Mouse (Mus musculus) brown adipose tissue, adult 24 weeks (tissue): Measurements from ENCODE around the gene Med1. TPM values are rescaled to one million over a fixed set of nuclear protein-coding genes. Genes with fewer than 3 reads are reported as not detected.
A peak's percentile ranks its signal among the peaks of the same experiment; 100 is the strongest.
"Not testable (repeated sequence)": the region's sequence is repeated elsewhere in the genome, so short reads cannot be mapped to it uniquely, and the experiment has no call there.

Experiments
- H3K27ac ChIP-seq: fragments of 200-500 bp; replicated peaks from 2 replicates; pipeline ENCODE4 v1.5.1; 2012; ENCODE audit warnings: low read depth, mild to moderate bottlenecking, low read length
- H3K4me1 ChIP-seq: fragments of 200-500 bp; 2 replicates; pipeline ENCODE4 v1.6.1; 2012; ENCODE audit warnings: low read length, mixed read lengths; ENCODE audit not compliant: control insufficient read depth, insufficient read depth, insufficient read length
- H3K4me3 ChIP-seq: fragments of 200-500 bp; 2 replicates; pipeline ENCODE4 v1.5.1; 2012; ENCODE audit warnings: low read depth, mild to moderate bottlenecking, low read length, moderate library complexity; ENCODE audit not compliant: insufficient read depth
- polyA plus RNA-seq: library from polyadenylated mRNA; stranded (reverse); fragments of >200 nt; gene quantifications from 2 replicates; pipeline ENCODE4 v1.2.4, GENCODE M21; 2012; ENCODE audit not compliant: missing spikeins, insufficient read depth, insufficient read length

Med1 gene
- 17.7 and 24.4 TPM in 2 replicates for polyA plus RNA-seq

DNA sequence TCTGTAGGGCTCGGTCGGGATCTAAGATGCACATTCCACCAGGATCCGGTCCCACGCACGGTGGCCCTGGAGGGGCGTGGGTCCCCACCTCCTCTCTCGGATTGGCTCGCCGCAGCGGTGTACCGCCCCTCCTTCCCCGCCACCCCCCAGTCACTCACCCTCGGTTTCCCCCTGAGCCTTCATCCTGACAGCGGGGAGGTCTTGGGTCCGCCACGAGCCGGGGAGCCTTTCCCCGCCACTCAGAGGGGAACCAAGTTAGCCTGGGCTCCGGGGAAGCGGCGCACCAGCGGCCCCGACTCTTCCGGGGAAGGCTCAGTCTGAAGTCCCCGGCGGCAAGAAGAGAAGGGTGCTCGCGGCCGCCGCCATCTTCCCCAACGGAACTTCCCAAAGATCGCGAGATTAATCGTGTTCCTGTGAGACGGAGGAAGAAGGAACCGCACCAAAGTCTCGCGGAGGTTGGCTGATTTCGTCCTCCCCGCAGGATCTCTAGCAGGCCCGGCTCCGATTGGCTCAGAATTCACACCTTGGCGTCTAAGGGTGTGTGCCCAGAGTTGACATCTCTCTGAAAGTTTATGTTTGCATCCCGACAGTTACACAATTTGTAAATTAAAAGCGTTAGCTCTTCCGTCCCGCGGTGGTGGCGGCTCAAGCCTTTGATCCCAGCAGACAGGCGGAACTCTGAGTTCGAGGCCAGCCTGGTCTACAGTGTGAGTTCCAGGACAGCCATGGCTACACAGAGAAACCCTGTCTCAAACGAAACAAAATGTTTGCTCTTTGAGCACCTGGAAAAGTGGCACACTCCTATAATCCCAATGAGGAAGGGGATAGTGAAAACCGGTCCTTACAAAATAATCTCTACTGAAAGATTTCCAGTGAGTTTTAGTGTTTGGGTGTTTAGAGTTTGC is at the start of gene Med1:
Gene Med1 (minus strand): TSS at position 393 of the 905 bp plus-strand sequence.
- peak within 1 kb of the TSS; percentile 67 for H3K27ac ChIP-seq
- H3K4me1 ChIP-seq = peaks cover 3% of the 10 kb centered on the region; the same call in 1 of the 2 replicates
- peak within 1 kb of the TSS; percentile 84 for H3K4me3 ChIP-seq

GRCm38 (mm10) chr11:98238995-98239394 is 45.9 kb upstream of the Med1 start:
- Histone ChIP-seq H3K27ac (no peak overlapping the region), H3K4me1 (no peaks in the 10 kb centered on the region), H3K4me3 (no peak overlapping the region)

DNA sequence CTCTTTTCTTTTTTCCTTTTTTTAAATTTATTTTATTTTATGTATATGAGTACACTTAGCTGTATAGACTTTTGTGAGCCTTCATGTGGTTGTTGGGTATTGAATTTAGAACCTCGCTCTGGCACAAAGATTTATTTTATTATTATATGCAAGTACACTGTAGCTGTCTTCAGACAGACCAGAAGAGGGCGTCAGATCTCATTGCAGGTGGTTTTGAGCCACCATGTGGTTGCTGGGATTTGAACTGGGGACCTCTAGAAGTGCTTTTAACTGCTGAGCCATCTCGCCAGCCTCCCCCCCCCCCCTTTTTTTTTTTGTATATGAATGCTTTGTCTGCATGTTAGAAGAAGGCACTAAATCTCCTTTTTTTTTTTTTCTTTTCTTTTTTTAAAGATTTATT is 45.3 kb upstream of the Med1 start:
- Histone ChIP-seq H3K4me3 (no peak overlapping the region), H3K4me1 (no peaks in the 10 kb centered on the region), H3K27ac (no peak overlapping the region)

GRCm38 (mm10) chr11:98226349-98226748 is 33.3 kb upstream of the Med1 start:
- H3K4me3 ChIP-seq = no peak overlapping the region
- H3K27ac ChIP-seq = no peak overlapping the region
- no peaks in the 10 kb centered on the region for H3K4me1 ChIP-seq

DNA sequence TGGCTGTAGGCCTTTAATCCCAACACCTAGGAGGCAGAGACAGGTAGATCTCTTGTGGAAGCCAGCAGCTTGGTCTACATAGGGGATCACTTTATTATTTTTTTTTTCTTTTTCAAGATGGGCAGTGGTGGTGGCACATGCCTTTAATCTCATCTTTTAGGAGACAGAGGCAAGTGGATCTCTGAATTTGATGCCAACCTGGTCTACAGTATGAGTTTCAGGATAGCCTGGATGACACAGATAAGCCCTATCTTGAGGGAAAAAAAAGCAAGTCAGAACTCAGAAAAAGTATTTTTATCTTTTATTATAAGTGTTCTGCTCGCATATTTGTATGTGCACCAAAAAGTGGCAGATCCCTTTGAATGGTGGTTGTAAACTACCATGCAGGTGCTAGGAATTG is 20.2 kb upstream of the Med1 start:
- Histone ChIP-seq H3K27ac (no peak overlapping the region), H3K4me3 (no peak overlapping the region), H3K4me1 (no peaks in the 10 kb centered on the region)

DNA sequence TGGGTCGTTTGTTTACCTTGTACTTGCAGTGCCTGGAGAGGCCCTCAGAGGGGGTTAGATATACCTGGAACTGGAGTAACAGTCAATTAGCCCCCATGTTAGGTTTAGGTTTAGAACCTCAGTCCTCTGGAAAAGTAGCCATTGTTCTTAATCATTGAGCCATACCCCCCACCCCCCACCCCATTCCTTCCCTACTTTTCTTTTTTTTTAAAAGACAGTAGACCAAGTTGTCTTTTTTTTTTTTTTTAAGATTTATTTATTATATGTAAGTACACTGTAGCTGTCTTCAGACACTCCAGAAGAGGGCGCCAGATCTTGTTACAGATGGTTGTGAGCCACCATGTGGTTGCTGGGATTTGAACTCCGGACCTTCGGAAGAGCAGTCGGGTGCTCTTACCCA is 16.6 kb upstream of the Med1 start:
- H3K27ac ChIP-seq, H3K4me3 ChIP-seq, H3K4me1 ChIP-seq: not testable (repeated sequence)

DNA sequence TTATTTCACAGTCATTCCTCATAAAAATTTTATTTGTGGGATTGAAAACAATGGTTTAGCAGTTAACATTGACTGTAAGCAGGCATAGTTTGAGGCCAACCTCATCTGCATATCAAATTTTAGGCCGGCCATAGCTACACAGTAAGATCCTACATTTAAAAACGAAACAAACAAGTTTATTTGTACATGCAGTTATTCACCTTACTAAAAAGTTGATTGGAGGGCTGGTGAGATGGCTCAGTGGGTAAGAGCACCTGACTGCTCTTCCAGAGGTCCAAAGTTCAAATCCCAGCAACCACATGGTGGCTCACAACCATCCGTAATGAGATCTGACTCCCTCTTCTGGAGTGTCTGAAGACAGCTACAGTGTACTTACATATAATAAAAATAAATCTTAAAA is 13.2 kb upstream of the Med1 start:
- H3K4me1 ChIP-seq, H3K27ac ChIP-seq, H3K4me3 ChIP-seq: not testable (repeated sequence)

DNA sequence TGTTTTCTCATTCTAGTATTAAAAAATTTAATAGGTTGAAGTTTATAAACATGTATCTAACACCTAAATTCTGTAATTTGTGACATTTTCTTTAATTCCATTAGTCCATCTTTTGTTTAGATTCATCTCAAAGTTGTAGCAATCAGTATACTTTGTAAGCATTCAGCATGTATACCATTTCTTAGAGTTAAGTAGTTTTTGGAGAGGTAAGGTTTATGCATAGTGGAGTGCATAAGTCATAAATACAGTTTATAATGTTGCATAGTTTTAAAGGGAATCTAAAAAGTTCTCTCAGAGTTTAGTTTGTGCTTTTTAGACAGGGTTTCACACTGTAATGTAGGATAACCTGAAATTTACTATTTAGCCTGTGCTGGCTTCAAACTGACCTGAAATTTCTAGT is 12.4 kb upstream of the Med1 start:
- peaks cover 2% of the 10 kb centered on the region; the same call in 1 of the 2 replicates for H3K4me1 ChIP-seq
- H3K27ac ChIP-seq = no peak overlapping the region
- H3K4me3 ChIP-seq = no peak overlapping the region

GRCm38 (mm10) chr11:98203931-98204421 is 10.9 kb upstream of the Med1 start:
- Histone ChIP-seq H3K4me1 (peaks cover 2% of the 10 kb centered on the region; the same call in 1 of the 2 replicates), H3K4me3 (peak overlapping the region; percentile 72), H3K27ac (peak overlapping the region; percentile 90)

GRCm38 (mm10) chr11:98203351-98203911 is 10.3 kb upstream of the Med1 start:
- H3K4me1 ChIP-seq = peaks cover 2% of the 10 kb centered on the region; the same call in 1 of the 2 replicates
- H3K27ac ChIP-seq = peak overlapping the region; percentile 90
- H3K4me3 ChIP-seq = peak overlapping the region; percentile 72

DNA sequence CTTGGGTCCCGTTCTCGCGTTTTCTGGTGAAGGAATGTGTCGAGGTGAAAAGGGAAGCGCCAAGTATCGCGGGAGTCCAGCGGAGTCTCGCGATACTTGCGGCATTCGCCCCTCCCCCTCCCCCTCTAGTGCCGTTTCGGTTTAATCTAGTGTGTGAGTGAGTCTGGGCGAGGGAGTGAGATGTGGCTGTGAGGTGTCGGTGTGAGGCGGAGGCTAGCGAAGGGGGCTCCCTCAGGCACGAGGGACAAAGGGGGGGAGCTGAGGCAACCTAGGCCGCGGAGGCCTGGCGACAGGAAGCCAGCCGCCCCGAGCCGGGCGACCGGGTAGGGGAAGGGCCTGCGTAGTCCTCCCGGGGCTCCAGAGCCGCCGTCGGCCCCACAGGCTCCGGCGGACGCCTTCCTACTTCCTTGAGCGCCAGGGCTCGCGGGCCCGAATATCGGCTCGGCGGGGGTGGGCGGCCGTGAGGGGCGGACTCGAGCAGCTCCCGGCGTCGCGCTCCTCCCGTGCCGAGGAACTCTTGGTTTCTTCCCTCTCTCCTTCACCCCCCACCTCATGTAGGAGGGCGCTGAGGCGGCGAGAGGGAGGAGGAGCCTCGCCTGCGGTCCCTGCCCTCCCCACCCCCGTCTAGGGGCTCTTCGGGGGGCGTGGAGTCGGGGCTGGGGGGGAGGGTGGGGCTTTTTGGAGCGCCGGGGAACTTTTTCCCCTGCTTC is 9.7 kb upstream of the Med1 start, which contains the start of gene Cdk12:
Gene Cdk12 (plus strand): TSS at position 419 of the 710 bp plus-strand sequence.
- peak within 1 kb of the TSS; percentile 72 for H3K4me3 ChIP-seq

DNA sequence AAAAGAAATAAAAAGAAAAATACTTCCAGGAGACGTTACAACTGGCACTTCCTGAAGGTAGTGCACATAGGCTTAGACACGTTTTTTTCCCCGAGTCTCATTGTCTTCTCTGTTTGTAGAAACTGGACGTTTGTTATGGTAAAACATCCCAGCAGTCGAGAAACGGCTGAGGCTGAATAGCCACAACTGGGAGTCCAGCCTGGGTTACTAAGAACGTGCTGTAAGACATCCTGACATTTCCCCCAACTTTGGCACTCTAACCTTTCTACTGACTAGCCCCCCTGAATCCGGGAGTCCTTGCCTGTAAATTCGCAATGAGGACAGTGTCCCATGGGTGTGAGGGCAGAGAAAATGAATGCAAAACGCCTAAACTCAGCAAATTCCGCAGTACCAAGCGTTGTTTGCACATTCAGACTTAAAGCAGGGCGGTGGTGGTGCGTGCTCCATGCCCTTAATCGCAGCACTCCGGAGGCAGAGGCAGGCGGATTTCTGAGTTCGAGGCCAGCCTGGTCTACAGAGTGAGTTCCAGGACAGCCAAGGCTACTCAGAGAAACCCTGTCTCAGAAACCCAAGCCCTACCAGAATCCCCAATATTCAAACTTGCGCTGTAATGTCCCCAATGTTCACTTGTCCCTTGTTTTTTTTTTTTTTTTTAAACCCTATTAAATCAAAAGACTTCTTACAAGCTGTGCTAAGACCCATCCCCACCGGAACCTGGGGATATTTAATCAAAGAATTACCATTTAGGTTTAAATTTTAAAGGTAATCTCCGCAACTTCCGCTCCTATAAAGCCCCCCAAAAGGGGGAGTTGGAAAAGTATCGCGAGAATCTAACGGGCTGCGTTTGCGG is 8.9 kb upstream of the Med1 start:
- H3K27ac ChIP-seq = peak overlapping the region; percentile 69
- H3K4me3 ChIP-seq = peak overlapping the region; percentile 67
- peaks cover 2% of the 10 kb centered on the region; the same call in 1 of the 2 replicates for H3K4me1 ChIP-seq

More for the DNA sequence above, 9.7 kb upstream of the Med1 start, which contains the start of gene Cdk12:
- Histone ChIP-seq H3K4me1 (peaks cover 2% of the 10 kb centered on the region; the same call in 1 of the 2 replicates), H3K27ac (peak within 1 kb of the TSS; percentile 91)

- H3K27ac ChIP-seq = no peak overlapping the region
- peaks cover 3% of the 10 kb centered on the region; the same call in 1 of the 2 replicates for H3K4me1 ChIP-seq
- no peak overlapping the region for H3K4me3 ChIP-seq
These were observed 2.3 kb downstream of the Med1 start for GRCm38 (mm10) chr11:98190820-98191219.
